Mouse (Mus musculus) common myeloid progenitor, adult 5-6 weeks (primary cell): ENCODE results near the gene Jarid2. TPM values are rescaled to one million over a fixed set of nuclear protein-coding genes. Genes with fewer than 3 reads are reported as not detected.

Source experiments
- ATAC-seq: replicated peaks from 2 replicates; pipeline ENCODE4 v1.8.0; 2016; ENCODE audit warnings: low read depth, mild to moderate bottlenecking, moderate TSS enrichment, inconsistent platforms; ENCODE audit not compliant: poor library complexity, severe bottlenecking
- total RNA-seq: library from RNA; stranded (forward); fragments of 200-1000, 187-1606 nt; gene quantifications from 2 replicates; pipeline ENCODE4 v1.2.3, GENCODE M21; 2017

The Jarid2 gene
- total RNA-seq, 1 experiment from 2014 or later: 44.5 TPM

- no peak for ATAC-seq
Measured at GRCm38 (mm10) chr13:44772816-44773215, 43.5 kb downstream of the Jarid2 start.

DNA sequence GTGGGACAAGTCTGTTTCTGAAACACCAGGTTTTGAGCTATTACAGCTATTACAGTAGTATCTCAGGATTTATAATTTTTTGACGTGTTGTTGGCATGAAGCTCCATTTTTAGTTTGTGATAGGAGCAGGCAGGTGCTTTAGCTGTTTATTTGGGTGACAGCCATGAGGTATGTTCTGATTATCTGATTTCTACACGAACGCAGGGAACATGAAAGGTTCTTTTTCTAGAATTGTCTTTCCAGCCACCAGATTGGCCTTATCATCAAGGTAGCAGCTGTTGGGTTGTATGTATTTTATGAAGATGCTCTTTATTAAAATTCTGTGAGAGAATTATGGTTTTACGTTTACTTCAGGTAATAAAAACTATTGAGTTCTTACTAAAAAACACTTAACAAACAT is 45.1 kb downstream of the Jarid2 start:
- ATAC-seq: no peak

GRCm38 (mm10) chr13:44775396-44775795 is 46.1 kb downstream of the Jarid2 start:
- no peak for ATAC-seq

DNA sequence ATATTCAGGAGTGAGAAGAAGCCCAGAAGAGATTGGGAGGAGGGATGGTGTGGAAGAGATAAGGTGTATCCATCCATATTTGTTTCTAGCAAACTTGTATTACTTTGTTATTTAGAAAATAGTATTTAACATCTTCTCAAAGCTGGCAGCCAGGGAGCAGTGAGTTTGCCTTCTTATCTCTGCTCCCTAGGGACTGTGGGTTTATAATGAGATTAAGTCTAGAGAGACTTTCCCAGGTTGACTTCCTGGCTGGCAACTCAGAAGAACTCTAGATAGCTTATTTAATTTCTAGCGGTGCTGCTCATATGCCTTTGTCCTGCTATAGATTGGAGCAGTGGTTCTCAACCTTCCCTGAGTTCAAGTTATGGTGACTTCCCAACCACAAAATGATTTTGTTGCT is 51.2 kb downstream of the Jarid2 start:
- ATAC-seq: 0 out of 2 replicates have a peak, but pooled peaks have one; percentile 22

DNA sequence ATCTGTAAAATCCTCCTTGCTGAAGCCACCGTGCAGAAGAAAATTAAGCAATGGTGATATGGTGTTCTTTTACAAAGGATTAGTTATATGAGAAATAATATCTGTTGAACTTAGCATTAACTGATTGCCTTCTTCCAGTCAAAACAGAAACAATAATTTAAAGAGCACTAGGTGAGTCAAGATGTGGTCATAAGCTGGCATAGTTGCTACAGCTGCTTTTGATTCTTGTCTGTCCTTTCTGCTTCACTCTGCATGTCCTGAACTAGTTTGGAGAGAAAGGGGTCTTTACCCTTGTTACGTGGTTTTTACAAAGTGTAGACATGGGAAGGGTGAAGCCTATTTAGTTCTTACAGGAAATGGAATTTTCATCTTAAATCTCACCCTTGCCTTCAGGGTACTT is 51.9 kb downstream of the Jarid2 start:
- ATAC-seq: no peak

DNA sequence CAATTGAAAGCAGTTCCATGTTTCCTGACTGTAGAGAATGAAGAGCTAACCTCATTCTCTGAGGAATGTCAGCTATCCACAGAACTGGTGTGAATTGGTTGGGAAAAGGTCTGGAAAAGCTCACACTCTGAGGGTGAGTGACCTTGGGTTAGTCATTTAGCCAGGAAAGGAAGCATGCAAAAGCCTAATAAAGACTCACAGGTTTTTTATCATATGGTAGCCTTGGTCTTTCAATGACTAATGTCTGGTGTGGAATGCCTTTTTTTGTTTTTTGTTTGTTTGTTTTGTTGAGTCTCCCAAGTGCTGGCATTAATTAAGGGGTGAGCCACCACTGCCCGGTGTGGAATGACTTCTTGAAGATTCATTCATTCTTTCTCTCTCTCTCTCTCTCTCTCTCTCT is 55.3 kb downstream of the Jarid2 start:
- ATAC-seq: no peak

DNA sequence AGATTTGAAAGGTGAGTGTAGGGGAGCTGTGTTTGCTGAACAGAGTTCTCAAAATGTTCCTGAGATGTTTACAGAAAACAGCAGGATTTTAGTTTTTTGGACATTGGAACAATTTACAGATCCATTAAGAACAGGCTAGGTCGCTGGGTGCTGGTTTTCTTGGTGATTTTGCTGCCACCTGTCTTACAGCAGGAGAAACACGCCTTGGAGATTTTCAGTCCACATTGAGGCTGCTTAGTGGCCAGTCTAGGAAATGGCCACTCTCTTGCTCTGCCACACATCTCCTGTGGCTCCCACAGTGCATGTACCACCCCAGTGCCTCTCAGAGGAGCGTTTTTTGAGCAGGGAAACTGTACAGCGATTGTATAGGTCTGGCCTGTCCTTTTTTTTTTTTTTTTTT is 57.0 kb downstream of the Jarid2 start:
- peak; percentile 72 for ATAC-seq

DNA sequence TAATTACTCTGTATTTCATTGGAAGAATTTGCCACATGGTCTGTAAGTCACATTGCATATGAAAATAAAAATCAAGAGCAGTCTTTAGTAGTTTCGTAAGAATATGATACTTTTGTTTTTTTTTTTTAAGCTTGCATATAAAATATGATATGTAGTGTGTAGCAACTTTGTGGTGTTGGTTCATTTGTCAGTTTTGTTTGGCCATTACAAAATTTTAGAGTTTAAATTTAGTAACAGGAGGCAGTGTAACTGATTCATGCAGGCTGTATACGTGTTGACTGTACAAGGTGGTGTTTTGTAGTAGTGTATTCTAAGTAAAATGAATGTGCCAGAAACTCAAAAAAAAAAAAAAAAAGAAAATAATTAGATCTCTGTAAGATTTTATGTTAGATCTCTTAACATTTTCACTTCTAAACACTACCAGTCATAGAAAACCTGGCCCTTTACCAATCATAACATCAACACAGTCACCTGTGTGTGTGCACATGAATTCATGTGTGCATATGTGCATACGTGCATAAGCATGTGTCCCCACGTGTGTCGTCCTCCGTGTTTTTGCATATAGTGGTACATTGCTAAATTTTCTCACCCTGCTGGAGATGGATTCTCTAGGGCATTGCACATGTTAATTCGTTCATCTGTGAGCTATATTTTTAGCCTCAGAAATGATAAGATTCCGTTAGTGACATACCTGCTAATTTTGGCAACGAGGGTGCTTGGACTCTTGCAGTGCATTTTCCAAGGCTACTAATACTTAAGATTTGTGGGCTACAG is 59.3 kb downstream of the Jarid2 start:
- no peak for ATAC-seq

GRCm38 (mm10) chr13:44789982-44790381 is 60.7 kb downstream of the Jarid2 start:
- ATAC-seq: no peak

DNA sequence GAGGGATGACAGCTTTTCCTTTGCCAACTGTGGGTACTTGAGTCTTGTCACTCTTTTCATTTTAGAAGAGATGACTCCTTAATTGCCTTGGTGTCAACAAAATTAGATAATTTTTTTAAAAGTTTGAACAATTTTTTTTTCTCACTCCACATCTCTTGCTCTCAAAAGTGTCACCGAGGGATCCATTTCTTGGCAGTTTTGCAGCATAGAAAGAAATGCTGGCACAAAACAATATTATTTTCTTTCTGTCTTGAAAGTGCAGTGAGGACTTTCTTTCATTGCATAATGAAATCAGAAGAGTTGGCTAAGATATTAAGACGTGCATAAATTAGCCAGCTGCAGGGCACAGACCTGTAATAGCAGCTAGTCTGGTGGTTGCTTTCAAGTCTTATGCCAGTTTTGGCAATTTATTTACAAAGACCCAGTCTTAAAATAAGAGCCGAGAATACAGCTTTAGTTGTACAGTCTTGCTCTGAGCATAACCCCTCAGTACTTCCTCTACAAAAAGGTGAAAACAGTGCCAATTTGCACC is 63.2 kb downstream of the Jarid2 start:
- ATAC-seq: no peak

DNA sequence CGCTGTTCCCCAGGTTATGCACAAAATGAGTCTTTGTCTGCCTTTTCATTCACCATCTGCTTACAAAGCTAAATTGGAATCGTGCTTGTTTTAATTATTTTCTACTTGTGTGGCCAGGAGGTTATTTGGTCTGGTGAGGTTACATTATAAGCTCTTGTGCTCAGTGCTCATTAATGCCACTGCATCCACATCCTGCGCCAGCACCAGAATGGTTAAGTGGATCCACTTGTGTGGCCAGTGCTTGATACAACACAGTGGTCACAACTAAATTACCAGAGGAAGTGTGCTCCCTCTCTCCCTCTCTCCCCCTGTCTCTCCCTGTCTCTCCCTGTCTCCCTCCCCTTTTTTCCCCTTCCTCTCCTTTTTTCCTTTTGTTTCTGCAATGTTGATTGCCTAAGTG is 66.6 kb downstream of the Jarid2 start:
- ATAC-seq: no peak

GRCm38 (mm10) chr13:44796775-44797174 is 67.5 kb downstream of the Jarid2 start:
- no peak for ATAC-seq

DNA sequence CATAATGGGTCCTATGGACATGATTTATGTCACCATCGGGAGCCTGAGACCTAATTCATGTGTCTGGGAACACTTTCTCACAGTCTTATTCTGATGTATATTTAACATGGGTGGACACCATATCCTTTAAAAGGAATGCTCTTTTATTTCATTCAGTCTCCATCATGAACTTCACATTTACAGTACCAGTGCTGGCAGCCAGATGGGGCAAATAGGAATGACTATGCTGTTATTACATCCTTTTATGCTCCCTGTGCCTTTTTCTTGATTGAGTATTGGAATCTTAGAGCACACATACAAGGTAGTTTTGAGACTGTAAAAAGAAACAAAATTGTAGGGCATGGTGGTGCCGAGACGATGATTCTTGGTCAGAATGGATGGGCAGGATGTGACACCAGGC is 69.0 kb downstream of the Jarid2 start:
- no peak for ATAC-seq

DNA sequence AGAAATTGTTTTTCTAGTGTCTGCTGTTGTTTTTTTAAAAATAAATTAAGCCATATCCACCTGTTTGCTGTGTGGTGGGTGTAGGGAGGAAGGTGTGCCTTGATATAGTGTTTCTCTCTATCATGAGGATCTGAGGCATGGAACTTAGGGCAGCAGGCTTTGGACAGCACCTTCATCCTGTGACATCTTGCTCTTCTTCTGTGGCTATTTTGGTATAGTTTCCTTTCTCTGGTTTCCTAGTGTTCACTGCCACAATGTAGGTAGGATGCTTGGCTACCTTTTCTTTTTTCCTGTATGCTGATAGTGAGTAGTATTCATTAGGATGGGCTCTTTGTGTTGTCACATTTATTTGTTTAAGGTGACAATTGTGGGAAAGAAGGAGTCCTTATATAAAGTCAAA is 69.9 kb downstream of the Jarid2 start:
- ATAC-seq: no peak

- ATAC-seq: peak; percentile 80
Measured at GRCm38 (mm10) chr13:44800059-44800458, 70.8 kb downstream of the Jarid2 start.

DNA sequence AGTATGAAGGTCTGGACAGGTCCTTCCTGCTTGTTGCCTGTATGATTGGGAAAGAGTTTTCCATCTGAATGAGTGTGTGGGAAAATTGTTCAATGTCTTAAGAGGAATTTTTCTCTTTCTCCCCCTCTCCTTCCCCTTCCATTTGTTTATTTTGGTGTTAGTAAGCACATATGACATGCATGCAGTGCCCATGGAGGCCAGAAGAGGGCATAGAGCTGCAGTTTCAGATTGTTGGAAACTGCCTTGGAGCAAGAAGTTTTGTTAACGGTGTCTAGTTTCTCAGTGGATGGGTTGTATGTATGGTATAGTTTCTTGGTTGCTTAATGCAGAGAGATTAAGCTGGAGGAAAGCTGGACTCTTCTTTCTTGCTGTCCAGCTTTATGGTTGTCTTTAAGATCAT is 75.6 kb downstream of the Jarid2 start:
- peak; percentile 64; the same call in 1 of the 2 replicates for ATAC-seq

GRCm38 (mm10) chr13:44808307-44808706 is 79.0 kb downstream of the Jarid2 start:
- ATAC-seq: no peak

DNA sequence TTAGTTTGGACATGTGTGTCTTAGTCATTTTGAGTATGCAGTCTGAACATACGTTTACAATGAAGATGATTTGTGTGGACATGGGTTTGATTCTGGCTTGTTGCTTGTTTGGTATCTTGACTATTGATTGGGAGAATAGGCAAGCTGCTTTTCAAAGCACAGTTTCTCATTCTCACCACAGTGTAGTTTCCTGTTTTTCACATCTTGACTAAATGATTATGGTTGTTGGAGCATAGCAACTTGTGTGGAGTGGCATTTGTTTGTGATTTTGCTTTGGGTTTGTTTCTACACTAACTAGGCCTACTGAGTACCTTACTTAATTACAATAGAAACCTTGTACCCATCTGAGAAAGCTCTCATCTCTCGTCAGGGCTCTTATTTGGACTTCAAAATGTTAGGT is 81.7 kb downstream of the Jarid2 start:
- no peak for ATAC-seq

DNA sequence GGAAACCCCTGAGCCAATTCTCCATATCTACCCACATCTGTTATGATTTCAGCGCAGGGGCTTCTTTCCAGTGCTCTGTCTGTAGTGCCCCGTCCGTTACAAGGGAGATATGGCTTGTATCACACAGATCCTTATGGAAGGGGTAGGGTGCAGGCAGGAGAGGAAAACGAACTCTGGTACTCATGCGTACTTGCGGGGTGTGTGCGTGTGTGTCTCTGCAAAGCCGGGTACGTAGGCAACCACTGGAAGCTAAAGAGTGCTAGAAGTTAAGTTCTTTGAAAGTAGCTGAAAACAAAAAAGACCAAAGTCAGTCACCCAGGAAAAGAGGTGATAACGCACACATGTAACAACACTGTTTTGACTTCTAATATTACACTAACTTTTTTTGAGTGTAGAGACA is 82.3 kb downstream of the Jarid2 start:
- no peak for ATAC-seq

DNA sequence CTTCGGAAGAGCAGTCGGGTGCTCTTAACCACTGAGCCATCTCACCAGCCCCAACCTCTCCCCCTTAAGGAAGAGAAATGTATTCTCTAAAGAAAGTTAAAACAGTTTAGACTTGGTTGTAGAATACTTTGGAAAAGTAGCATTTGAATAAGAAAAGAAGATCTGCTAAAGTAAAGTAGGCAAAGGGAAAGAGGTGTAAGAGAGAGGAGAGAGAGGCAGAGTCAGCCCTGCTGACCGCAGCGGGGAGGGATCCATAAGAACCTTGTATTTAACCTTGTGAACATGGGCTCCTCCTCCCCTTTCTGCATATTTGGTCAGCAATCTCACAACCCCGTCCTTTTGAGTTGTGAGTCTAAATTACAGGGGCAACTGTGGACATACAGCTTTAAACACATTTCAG is 83.1 kb downstream of the Jarid2 start:
- ATAC-seq: no peak

GRCm38 (mm10) chr13:44819400-44819799 is 90.1 kb downstream of the Jarid2 start:
- ATAC-seq: peak; percentile 90

- no peak for ATAC-seq
Measured at GRCm38 (mm10) chr13:44822578-44822977, 93.3 kb downstream of the Jarid2 start.
